Mouse (Mus musculus) left cerebral cortex, adult 8-10 months (tissue): Measurements from ENCODE around the gene Rad18. TPM values are rescaled to one million over a fixed set of nuclear protein-coding genes. Genes with fewer than 3 reads are reported as not detected.
"Not testable (repeated sequence)": the region's sequence is repeated elsewhere in the genome, so short reads cannot be mapped to it uniquely, and the experiment has no call there.

ENCODE experiments used
- DNase-seq, 2 experiments: peaks; one replicate each; pipeline ENCODE4 v3.0.0; 2022; ENCODE audit warnings: low spot score in 2 of 2
- total RNA-seq, 4 experiments: library from RNA; stranded (reverse); gene quantifications; 2 replicates each; pipeline ENCODE4 v1.2.4; 2022

The Rad18 gene
- total RNA-seq, result 1 to 10 TPM; 7.8 to 9.8 (median 8.4) TPM

- DNase-seq, result peak; percentile 69 to 75
Observed at GRCm38 (mm10) chr6:112696056-112696950, at the start of gene Rad18. Gene Rad18, minus strand, starts transcription at chr6:112696686.

DNA sequence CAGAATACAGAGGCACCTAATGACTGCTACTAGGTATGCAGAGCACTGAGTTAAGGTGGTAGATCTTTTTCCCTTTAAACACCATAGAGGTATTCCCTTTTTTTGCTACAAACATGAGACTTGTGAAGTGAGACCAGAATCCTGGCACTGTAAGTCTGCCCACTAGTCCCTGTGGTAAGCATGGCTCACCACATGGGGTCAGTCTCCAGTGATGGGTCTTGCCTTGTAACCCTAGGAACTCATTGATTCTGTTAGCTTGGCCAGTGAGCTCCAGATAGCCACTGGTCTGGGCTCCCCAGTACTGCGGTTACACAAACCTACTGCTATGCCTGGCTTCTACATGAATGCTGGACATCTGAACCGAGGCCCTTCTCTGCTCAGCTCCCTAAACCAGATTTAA, 45.8 kb upstream of the Rad18 start:
- no peak for DNase-seq

DNA sequence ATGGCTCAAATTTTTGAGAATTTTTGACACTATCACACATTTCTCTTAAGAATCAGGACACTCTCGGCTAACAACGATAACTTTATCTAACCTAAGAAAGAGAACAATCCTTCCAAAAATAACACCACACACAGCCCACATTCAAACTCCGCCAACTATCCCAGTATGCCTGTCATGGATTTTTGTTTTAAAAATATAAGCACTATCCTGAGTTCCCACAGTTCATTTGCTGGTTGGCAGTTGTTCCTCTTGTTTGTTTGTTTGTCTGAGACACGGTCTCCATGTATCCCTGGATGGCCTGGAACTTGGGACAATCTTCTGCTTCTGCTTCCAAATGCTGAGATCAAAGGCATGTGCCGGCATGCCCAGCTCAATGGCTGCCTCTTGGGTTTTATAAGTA, 45.3 kb upstream of the Rad18 start:
- no peak for DNase-seq

DNA sequence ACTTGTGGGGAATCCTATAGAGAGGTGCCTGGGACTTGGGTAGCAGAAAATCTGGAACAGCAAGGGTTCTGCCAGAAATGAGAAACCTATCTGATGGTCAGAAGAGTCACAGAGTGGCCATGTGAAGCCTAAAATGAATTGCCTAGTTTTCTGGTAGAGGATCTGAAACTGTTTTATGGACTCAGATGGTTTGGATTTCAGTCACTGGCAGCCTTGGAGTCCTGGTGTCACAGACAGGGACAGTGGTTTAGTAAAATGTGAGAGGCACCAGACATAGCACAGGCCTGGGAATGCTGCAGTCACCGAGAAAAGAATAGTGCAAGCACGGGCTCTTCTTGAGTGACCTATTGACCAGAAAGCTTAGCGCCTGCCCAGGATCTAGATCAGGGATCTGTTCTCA, 43.1 kb upstream of the Rad18 start:
- no peak for DNase-seq

DNA sequence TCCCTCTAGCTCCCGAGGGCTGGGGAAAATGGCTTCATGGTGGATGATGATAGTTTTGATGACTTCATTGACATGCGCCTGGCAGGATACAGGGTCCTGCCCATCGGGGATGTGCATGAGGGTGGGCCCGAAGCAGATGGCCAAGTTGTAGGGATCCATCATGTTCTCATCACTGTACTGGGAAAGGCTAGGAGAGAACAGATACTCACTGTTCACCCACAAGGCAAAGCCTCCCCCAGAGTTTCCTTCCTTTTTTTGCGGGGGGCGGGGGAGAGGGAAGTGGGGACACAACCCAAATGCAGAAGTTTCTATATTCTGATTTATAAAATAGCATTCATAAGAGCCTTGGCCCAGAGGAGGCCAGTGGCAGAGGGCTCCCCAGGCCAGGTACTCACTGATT, 42.4 kb upstream of the Rad18 start:
- no peak for DNase-seq

GRCm38 (mm10) chr6:112736471-112736870, 40.0 kb upstream of the Rad18 start:
- no peak for DNase-seq

GRCm38 (mm10) chr6:112735054-112735453, 38.6 kb upstream of the Rad18 start:
- DNase-seq, result no peak

DNA sequence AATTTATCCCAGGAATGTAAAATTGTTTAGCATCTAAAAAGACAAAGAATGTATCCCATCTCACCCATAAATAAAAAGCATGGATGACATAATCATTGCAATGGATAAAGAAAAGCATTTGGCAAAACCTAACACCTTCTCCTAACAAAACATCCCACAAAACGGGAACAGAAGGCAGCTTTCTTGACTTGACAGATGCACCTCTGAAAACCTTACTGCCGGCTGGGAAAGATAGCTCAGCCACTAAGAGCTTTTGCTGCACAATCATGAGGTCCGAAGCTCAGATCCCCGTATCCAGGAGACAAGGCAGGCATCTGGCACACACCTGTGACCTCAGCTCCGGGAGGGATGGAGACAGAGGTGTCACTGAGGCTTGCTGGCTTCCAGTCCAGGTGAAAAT, 37.5 kb upstream of the Rad18 start:
- DNase-seq, result no peak

DNA sequence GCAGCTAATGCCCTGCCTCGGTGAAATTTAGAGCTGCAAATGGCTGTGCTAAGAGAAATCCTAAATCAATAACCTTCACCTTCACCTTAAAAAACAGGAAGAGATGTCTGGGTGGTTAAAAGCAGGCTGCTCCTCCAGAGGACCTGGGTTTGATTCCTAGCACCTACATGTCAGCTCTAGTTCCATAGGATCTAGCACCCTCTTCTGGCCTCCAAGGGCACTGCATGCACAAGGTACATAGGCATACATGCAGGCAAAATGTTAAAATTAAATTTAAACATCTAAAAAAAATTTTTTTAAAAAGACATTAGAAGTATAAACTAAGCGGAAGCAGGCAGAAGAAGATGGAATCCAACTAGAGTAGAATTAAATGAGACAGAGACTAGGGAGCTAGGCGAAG, 35.9 kb upstream of the Rad18 start:
- no peak for DNase-seq

GRCm38 (mm10) chr6:112731386-112731785, 34.9 kb upstream of the Rad18 start:
- DNase-seq, result no peak

DNA sequence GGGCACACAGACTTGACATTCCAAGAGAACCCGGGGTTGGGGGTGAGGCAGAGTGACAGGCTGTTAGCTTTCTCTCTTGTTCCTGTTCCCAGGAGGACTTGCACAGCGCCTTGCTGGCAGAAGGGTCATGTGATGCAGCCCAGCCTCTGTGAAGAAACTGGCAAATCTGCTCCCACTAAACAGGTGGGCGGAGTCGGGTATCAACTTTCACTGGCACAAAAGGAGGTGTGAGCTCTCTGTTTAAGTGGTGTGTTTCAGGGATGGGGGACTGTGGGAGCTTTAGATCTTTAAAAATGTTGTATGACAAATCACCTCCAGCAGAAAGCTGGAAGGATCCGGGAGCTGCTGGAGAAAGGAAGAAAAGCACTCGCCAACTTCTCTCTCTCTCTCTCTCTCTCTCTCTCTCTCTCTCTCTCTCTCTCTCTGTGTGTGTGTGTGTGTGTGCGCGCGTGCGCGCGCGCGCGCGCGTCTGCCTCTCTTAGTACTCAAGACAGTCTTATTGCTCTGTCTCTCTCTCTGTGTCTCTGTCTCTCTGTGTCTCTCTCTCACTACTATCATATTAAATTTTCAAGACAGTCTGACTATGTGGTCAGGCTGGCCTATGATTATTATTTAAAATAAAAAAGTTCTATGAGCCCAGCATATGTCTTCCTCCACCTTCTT, 32.4 kb upstream of the Rad18 start:
- DNase-seq, result peak; percentile 45 to 93

DNA sequence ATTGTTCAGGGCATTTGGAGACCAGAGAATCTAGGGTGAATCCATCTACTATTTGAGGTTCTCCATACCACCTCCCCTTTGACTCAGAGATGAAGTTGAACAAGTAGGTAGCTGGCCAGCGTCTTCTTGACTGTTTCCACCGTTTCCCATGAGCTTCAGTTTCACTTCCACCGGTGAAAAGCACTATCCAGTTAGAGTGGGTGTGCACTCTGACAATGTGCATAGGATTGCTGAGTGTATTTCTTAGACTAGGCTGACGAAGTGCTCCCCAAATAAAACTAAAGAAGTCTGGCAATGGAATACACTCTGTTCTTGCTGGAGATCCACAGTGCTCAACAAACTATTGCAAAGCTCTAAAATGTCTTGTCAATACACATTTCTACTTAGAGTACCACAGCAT, 29.0 kb upstream of the Rad18 start:
- DNase-seq, result no peak

- DNase-seq, result no peak
Observed at GRCm38 (mm10) chr6:112720409-112721080, 24.1 kb upstream of the Rad18 start.

GRCm38 (mm10) chr6:112719983-112720382, 23.5 kb upstream of the Rad18 start:
- peak in 1 of 2 experiments; percentile 50 for DNase-seq

- no peak for DNase-seq
Observed at GRCm38 (mm10) chr6:112717168-112717567, 20.7 kb upstream of the Rad18 start.

DNA sequence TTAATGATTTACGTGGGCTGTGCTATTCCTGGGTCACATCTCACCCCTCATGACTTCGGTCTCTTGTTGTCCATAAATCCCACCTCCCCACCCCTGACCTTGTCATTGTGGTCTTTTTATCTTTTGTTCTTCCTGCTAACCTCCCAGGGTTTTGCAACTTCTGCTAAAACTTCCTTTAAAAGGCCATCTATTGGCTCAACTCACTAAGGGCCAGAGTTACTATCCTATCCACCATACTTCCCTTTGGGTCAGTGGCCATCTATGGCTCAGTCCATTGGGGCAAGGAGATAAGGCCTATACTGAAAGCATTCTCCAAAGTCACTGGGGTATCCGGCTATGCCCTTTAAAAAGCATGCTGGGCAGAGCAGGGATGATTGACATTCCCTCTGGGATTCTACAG, 17.5 kb upstream of the Rad18 start:
- no peak for DNase-seq

DNA sequence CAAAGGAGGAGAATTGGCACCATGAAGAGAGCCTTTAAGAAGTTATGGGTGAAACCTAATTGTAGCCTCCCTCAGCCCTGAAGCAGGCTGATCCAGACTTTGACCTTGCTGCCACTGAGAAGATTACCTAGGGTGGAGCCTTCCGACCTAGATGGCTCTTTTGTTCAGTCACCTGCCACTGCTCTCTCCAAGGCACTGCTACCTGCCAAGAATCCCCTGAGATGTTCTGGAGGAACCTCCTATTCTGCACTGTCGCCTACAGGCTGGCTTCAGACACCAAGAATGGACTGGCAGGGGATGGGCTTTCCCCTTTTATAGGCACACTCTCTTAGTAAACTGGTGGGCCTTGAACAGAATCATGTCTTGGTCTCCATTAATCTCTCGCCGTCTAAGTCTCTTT, 5.8 kb upstream of the Rad18 start:
- not testable (repeated sequence) for DNase-seq

GRCm38 (mm10) chr6:112700392-112700791, 3.9 kb upstream of the Rad18 start:
- DNase-seq, result no peak

- DNase-seq, result no peak
Observed at GRCm38 (mm10) chr6:112699115-112699514, 2.6 kb upstream of the Rad18 start.

- DNase-seq, result no peak
Observed at GRCm38 (mm10) chr6:112694492-112694891, 2.0 kb downstream of the Rad18 start.

DNA sequence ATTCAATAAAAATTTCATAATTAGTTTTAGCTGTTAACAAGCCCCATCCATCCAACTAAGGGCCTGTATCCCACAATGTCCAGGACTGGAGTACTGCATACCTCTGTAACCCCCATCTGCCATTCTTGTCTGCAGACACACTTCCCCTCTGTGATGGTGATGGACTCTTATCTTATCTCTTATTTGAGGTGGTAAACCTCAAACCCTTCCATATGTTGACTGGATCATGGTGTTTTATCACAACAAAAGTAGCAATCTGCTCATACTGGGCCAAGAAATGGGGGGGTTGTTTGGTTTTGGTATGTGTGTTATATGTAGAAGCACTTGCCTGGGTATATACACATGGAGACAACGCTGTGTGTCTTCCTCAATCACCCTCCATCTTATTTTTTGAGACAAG, 5.0 kb downstream of the Rad18 start:
- no peak for DNase-seq

DNA sequence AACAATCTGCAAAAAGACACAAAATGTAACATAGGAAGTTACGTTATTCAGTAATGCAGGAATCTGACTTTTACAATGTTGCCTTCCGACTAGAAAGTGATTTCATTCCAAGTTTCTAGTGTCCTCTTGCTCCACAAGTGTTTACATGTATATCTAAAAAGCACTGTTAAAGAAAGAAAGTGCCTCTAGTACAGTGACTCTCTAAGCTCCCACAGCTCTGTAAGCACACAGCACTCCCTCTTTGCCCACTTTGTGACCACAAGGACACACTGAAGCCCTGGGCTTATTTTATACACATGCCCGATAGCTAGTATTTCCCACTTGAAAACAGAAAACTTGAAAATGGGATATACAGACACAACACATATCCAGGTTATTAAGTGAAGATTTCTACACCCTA, 8.5 kb downstream of the Rad18 start:
- DNase-seq, result no peak
